Mouse (Mus musculus) lung, postnatal 0 days (tissue): ENCODE data around the gene Ube2h. TPM values are rescaled to one million over a fixed set of nuclear protein-coding genes. Genes with fewer than 3 reads are reported as not detected.

Experiments
- ATAC-seq: fragments of 200-750 bp; cut with Nextera tagmentation; 2 replicates; pipeline ENCODE4 v1.8.0; 2017; ENCODE audit warnings: moderate library complexity
- DNase-seq: peaks from one replicate; pipeline ENCODE4 v3.0.0-alpha.2; 2016; ENCODE audit warnings: low spot score
- H3K27ac ChIP-seq: fragments of 300-500 bp; sonication (generic); 2 replicates; pipeline ENCODE4 v1.5.1; 2014; ENCODE audit warnings: antibody characterized with exemption, mild to moderate bottlenecking, low read length, mixed read lengths
- H3K27me3 ChIP-seq: fragments of 300-500 bp; sonication (generic); replicated peaks from 2 replicates; pipeline ENCODE4 v1.6.1; 2014; ENCODE audit warnings: low read length, mixed read lengths; ENCODE audit not compliant: insufficient read depth
- H3K36me3 ChIP-seq: fragments of 300-500 bp; sonication (generic); 2 replicates; pipeline ENCODE4 v1.6.1; 2014; ENCODE audit warnings: low read length, mixed read lengths; ENCODE audit not compliant: insufficient read depth
- H3K4me1 ChIP-seq: fragments of 300-500 bp; sonication (generic); 2 replicates; pipeline ENCODE4 v1.6.1; 2014; ENCODE audit warnings: antibody characterized with exemption, low read depth, low read length, mixed read lengths; ENCODE audit not compliant: insufficient read depth
- H3K4me2 ChIP-seq: fragments of 300-500 bp; sonication (generic); replicated peaks from 2 replicates; pipeline ENCODE4 v1.6.1; 2014; ENCODE audit warnings: low read depth, mild to moderate bottlenecking, low read length, moderate library complexity, mixed read lengths
- H3K4me3 ChIP-seq: fragments of 300-500 bp; sonication (generic); 2 replicates; pipeline ENCODE4 v1.5.1; 2014; ENCODE audit warnings: low read depth, low read length
- H3K9ac ChIP-seq: fragments of 300-500 bp; sonication (generic); replicated peaks from 2 replicates; pipeline ENCODE4 v1.6.1; 2014; ENCODE audit warnings: low read depth, mild to moderate bottlenecking
- H3K9me3 ChIP-seq: fragments of 300-500 bp; sonication (generic); 2 replicates; pipeline ENCODE4 v1.6.1; 2016; ENCODE audit warnings: low read length, mixed read lengths
- CTCF ChIP-seq: IDR thresholded peaks from 2 replicates; pipeline ENCODE4 v1.5.1; 2016; ENCODE audit warnings: antibody characterized with exemption, mild to moderate bottlenecking
- EP300 ChIP-seq: IDR thresholded peaks from 2 replicates; pipeline ENCODE4 v1.6.1; 2016; ENCODE audit warnings: antibody characterized with exemption, mild to moderate bottlenecking, control low read depth
- WGBS: fragments of 180-500 bp; shearing (Covaris S2); extraction: QIAGEN DNeasy Blood & Tissue Kit; methylation state at CpG from one replicate; pipeline ENCODE4 v1.1.7; 2014; 5-methylcytosine and 5-hydroxymethylcytosine counted together
- polyA plus RNA-seq: library from polyadenylated mRNA; unstranded; fragments of >200 nt; fragmentation: Nextera tagmentation; extraction: Ambion mirVana; gene quantifications from 2 replicates; pipeline ENCODE4 v1.2.1, GENCODE M21; 2015

The Ube2h gene
- polyA plus RNA-seq, 1 experiment from 2014 or later, result 34.5 TPM

DNA sequence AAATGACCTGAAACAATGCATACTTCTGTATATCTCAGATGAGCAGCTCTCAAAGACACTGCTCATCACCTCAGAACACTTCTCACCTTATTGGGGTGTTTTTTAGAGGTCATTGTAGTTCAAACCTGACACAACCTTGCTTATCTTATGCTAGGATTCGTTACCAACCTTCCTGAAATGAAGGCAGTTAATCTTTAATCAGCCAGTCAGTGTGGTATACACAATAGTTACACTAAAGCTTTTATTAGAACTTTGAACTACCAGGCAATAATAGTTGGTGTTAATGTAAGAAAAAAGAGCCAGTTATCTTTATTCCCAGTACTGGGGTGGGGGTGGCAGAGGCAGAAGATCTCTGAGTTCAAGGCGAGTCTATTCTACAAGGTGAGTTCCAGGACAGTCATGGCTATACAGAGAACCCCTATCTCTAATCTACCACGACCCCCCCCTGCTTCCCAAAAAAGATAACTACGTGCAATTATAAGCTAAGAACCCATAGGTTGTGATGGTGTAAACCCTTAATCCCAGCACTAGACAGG is 72.5 kb downstream of the Ube2h start:
- Histone ChIP-seq H3K27me3 (no peaks in the 10 kb centered on the region), H3K36me3 (peaks cover 5% of the 10 kb centered on the region; the same call in 1 of the 2 replicates), H3K4me1 (no peaks in the 10 kb centered on the region), H3K9ac (no peak overlapping the region), H3K4me3 (no peak overlapping the region), H3K4me2 (no peak overlapping the region), H3K27ac (no peak overlapping the region), H3K9me3 (no peaks in the 10 kb centered on the region)
- WGBS, result 86% methylated on average over 4 of the region's 4 CpGs
- ATAC-seq (no peak), DNase-seq (no peak)
- TF ChIP-seq CTCF, result no peak
- no peak for TF ChIP-seq EP300

DNA sequence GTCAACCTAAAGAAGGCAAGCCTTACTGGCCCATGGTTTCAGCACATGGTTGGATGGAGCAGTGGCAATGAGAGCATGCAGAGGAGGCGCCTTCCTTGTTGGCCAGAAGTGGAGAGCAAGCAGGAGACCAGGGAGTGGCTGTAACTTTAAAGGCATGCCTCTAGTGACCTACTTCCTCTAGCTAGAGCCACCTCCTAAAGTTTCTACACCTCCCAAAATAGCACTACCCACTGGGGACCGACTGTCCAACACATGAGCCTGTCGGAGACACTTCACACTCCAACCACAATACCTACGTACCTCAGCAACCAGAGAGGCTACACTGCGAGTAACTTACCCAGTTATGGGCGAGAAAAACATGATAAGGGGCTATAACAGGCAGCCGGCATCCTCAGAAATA is 74.1 kb downstream of the Ube2h start:
- Histone ChIP-seq H3K4me2 (no peak overlapping the region), H3K27me3 (no peaks in the 10 kb centered on the region), H3K4me3 (no peak overlapping the region), H3K27ac (no peak overlapping the region), H3K36me3 (peaks cover 4% of the 10 kb centered on the region; the same call in 1 of the 2 replicates), H3K9me3 (no peaks in the 10 kb centered on the region), H3K9ac (no peak overlapping the region), H3K4me1 (no peaks in the 10 kb centered on the region)
- peak; percentile 55 for DNase-seq
- 63% methylated on average over 7 of the region's 7 CpGs for WGBS
- TF ChIP-seq EP300, result no peak
- TF ChIP-seq CTCF, result no peak
- ATAC-seq, result peak; percentile 33; the same call in 1 of the 2 replicates

DNA sequence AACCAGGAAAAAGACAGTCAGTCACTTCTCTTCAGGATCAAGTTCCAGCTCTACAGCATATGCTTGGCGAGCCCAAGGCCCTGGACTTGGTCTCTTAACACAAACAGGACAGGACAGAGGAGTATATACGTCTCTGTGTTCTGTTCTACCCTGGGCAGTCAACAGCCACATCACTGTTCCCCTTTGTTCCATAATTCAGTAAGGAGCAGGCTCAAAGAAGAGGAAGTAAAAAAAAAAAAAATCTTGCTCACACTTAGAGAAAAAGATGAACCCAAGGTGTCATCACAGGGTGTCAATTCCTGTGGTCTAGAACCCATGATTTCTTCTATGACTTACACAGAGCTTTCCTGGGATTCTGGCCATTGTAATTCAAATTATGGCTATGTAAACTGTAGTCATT is 75.4 kb downstream of the Ube2h start:
- Histone ChIP-seq H3K9me3 (no peaks in the 10 kb centered on the region), H3K4me2 (no peak overlapping the region), H3K36me3 (no peaks in the 10 kb centered on the region; the same call in 1 of the 2 replicates), H3K4me3 (no peak overlapping the region), H3K27me3 (no peaks in the 10 kb centered on the region), H3K9ac (no peak overlapping the region), H3K4me1 (no peaks in the 10 kb centered on the region), H3K27ac (no peak overlapping the region)
- ATAC-seq, result no peak
- peak; percentile 28 for DNase-seq
- WGBS, result 75% methylated on average over 2 of the region's 2 CpGs
- TF ChIP-seq CTCF, result no peak
- no peak for TF ChIP-seq EP300

DNA sequence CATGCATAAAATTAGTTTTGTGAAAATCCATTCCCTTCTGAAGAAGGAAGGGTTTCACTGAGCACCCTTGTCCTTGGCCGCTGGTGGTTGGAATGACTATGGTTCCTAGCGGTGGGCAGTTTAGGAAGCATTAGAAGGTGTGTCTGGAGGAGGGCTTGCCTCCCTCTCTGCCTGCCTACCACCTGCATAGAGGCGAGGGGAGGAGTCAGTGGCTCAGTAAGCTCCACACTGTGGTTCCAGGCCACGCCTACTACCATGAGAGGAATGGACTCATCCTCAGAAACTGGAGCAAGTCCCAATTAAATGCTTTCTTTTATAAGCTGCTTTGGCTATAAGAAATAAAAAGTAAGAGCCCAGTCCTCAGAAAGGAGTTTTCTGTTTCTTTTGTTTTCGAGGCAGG is 76.0 kb downstream of the Ube2h start:
- Histone ChIP-seq H3K4me1 (no peaks in the 10 kb centered on the region), H3K9ac (no peak overlapping the region), H3K36me3 (no peaks in the 10 kb centered on the region; the same call in 1 of the 2 replicates), H3K9me3 (no peaks in the 10 kb centered on the region), H3K4me3 (no peak overlapping the region), H3K27me3 (no peaks in the 10 kb centered on the region), H3K27ac (no peak overlapping the region), H3K4me2 (no peak overlapping the region)
- no peak for DNase-seq
- WGBS, result 78% methylated on average over 5 of the region's 5 CpGs
- TF ChIP-seq EP300, result no peak
- no peak for TF ChIP-seq CTCF
- no peak for ATAC-seq

DNA sequence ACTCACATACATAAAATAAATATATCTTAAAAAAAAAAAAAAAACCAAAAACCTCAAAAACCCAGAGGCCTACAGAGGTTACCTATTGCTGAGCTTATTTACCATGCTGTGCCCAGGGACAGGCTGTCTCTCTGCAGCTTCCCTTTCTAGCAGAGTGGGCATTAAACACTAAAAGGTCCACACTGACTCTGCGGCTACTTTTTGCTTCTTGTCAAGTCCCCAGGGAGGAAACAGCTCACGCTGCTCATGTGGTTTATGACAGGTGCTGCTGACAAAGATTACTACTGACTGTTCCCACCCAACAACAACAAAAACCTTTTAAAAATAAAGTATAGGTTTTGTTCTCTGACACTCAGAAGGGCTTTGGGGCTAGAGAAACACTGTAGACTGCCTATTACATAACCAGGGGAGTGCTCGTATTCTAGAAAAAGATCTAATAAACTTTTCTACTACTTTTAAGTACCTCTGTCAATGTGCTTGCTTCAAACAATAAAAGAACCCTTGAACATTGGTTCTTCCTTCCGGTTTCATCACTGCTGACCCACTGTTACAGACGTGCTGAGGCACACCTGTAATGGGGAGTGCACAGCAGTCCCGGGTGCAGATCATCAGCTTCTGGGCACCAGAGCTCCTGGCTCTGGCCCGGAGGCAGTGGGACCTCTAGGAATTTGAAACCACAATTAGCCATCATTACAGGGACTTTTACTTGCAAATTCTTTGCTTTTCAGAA is 77.2 kb downstream of the Ube2h start:
- H3K4me2 ChIP-seq, result no peak overlapping the region
- H3K4me1 ChIP-seq, result no peaks in the 10 kb centered on the region
- DNase-seq, result no peak
- no peaks in the 10 kb centered on the region; the same call in 1 of the 2 replicates for H3K36me3 ChIP-seq
- H3K4me3 ChIP-seq, result no peak overlapping the region
- H3K9me3 ChIP-seq, result no peaks in the 10 kb centered on the region
- WGBS, result 69% methylated on average over 7 of the region's 7 CpGs
- no peak for ATAC-seq
- TF ChIP-seq EP300, result no peak
- TF ChIP-seq CTCF, result no peak
- H3K27ac ChIP-seq, result no peak overlapping the region
- H3K9ac ChIP-seq, result no peak overlapping the region
- no peaks in the 10 kb centered on the region for H3K27me3 ChIP-seq

DNA sequence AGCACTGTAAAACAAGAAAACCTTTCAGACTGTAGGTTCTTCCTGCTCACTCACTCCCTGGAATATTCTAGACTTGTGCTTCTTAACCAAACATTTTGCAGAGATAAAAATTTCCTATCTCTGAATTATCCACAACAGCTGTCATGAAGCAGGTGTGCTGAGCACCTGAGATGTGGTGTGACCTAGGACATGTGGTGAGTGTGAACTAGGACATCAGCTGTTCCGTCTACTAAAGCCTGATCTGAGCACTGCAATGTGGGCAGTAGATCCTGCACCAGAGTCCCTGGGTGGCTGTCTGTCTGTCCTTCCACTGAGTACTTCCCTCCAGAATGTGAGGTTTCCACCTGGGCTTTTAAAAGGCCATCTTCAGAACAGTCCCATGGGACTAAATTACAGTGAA is 79.6 kb downstream of the Ube2h start:
- Histone ChIP-seq H3K4me1 (no peaks in the 10 kb centered on the region), H3K9me3 (no peaks in the 10 kb centered on the region), H3K4me2 (no peak overlapping the region), H3K27ac (no peak overlapping the region), H3K36me3 (no peaks in the 10 kb centered on the region; the same call in 1 of the 2 replicates), H3K4me3 (no peak overlapping the region), H3K9ac (no peak overlapping the region), H3K27me3 (no peaks in the 10 kb centered on the region)
- 91% methylated on average over 1 of the region's 1 CpGs for WGBS
- DNase-seq (no peak), ATAC-seq (no peak)
- TF ChIP-seq CTCF, result no peak
- no peak for TF ChIP-seq EP300
